In genomic region chr13:16995321-16995720, GRCm38 (mm10) we compare ENCODE assay signal across 22 mouse cellular contexts.
"Had no signal": no experiment of that assay in that cellular context is flagged by ENCODE, and none has a peak within 500 bp of the region (broad histone marks: within the 10 kb centered on the region; RNA-seq: fewer than 3 reads in every experiment).

No protein-coding gene starts in this region.

- H3K4me1 ChIP-seq: hindbrain, embryonic 10.5 days; hindbrain, embryonic 12.5 days; intestine, embryonic 15.5 days; limb, embryonic 10.5 days; limb, embryonic 12.5 days; liver, embryonic 13.5 days; liver, embryonic 15.5 days had no signal

- H3K36me3 ChIP-seq: heart, embryonic 10.5 days; heart, embryonic 12.5 days; hindbrain, embryonic 10.5 days; hindbrain, embryonic 12.5 days; intestine, embryonic 15.5 days; limb, embryonic 10.5 days; limb, embryonic 12.5 days; liver, embryonic 13.5 days; liver, embryonic 15.5 days had no signal

- H3K27me3 ChIP-seq: heart, embryonic 12.5 days; hindbrain, embryonic 12.5 days; intestine, embryonic 15.5 days; limb, embryonic 12.5 days; liver, embryonic 13.5 days; liver, embryonic 15.5 days had no signal

- H3K27ac ChIP-seq: gastrocnemius, adult 2 months; heart, embryonic 10.5 days; hindbrain, embryonic 10.5 days; hindbrain, embryonic 12.5 days; hindbrain, embryonic 14.5 days; intestine, embryonic 15.5 days; kidney, postnatal 0 days; layer of hippocampus, adult 2 months; left cerebral cortex, adult 2 months; limb, embryonic 10.5 days; limb, embryonic 12.5 days; liver, embryonic 13.5 days; liver, embryonic 15.5 days had no signal

- DNase-seq: gastrocnemius, adult 2 months; gastrocnemius, postnatal 10 days; gastrocnemius, postnatal 25 days; heart, adult 18-20 months; heart, postnatal 10 days; heart, postnatal 4 days; kidney, postnatal 25 days; liver; liver, embryonic 13.5 days; liver, postnatal 0 days had no signal

- H3K4me3 ChIP-seq: gastrocnemius, adult 2 months; heart, embryonic 10.5 days; heart, embryonic 12.5 days; hindbrain, embryonic 10.5 days; hindbrain, embryonic 12.5 days; intestine, embryonic 15.5 days; layer of hippocampus, adult 2 months; left cerebral cortex, adult 2 months; limb, embryonic 10.5 days; limb, embryonic 12.5 days; liver, embryonic 13.5 days; liver, embryonic 15.5 days had no signal
